Mouse (Mus musculus) lung, embryonic 16.5 days (tissue): ENCODE data around the gene Zcchc2. TPM values are rescaled to one million over a fixed set of nuclear protein-coding genes. Genes with fewer than 3 reads are reported as not detected.

Experiments
- ATAC-seq: fragments of 200-750 bp; cut with Nextera tagmentation; 2 replicates; pipeline ENCODE4 v1.8.0; 2017; ENCODE audit warnings: low read depth, mild to moderate bottlenecking, moderate library complexity
- H3K27ac ChIP-seq: fragments of 300-500 bp; sonication (generic); 2 replicates; pipeline ENCODE4 v1.5.1; 2014; ENCODE audit warnings: mild to moderate bottlenecking, control low read depth, low read length
- H3K27me3 ChIP-seq: fragments of 300-500 bp; sonication (generic); 2 replicates; pipeline ENCODE4 v1.6.1; 2014; ENCODE audit warnings: low read depth, low read length, mixed read lengths; ENCODE audit not compliant: control insufficient read depth, insufficient read depth
- H3K36me3 ChIP-seq: fragments of 300-500 bp; sonication (generic); 2 replicates; pipeline ENCODE4 v1.6.1; 2014; ENCODE audit warnings: low read length; ENCODE audit not compliant: control insufficient read depth, insufficient read depth
- H3K4me1 ChIP-seq: fragments of 300-500 bp; sonication (generic); replicated peaks from 2 replicates; pipeline ENCODE4 v1.6.1; 2014; ENCODE audit warnings: low read length, mixed read lengths; ENCODE audit not compliant: control insufficient read depth, insufficient read depth
- H3K4me2 ChIP-seq: fragments of 300-500 bp; sonication (generic); 2 replicates; pipeline ENCODE4 v1.6.1; 2014; ENCODE audit warnings: low read depth, low read length, control low read depth
- H3K4me3 ChIP-seq: fragments of 300-500 bp; sonication (generic); 2 replicates; pipeline ENCODE4 v1.5.1; 2014; ENCODE audit warnings: mild to moderate bottlenecking, low read length, control low read depth
- H3K9ac ChIP-seq: fragments of 300-500 bp; sonication (generic); 2 replicates; pipeline ENCODE4 v1.6.1; 2014; ENCODE audit warnings: low read length, control low read depth
- H3K9me3 ChIP-seq: fragments of 300-500 bp; sonication (generic); 2 replicates; pipeline ENCODE4 v1.6.1; 2016; ENCODE audit warnings: low read length; ENCODE audit not compliant: control insufficient read depth
- WGBS: fragments of 180-500 bp; shearing (Covaris S2); extraction: QIAGEN DNeasy Blood & Tissue Kit; methylation state at CpG from one replicate; pipeline ENCODE4 v1.1.7; 2014; 5-methylcytosine and 5-hydroxymethylcytosine counted together
- polyA plus RNA-seq: library from polyadenylated mRNA; unstranded; fragments of >200 nt; fragmentation: Nextera tagmentation; extraction: Ambion mirVana; gene quantifications from 2 replicates; pipeline ENCODE4 v1.2.1, GENCODE M21; 2015

Zcchc2 gene
- polyA plus RNA-seq, 1 experiment from 2014 or later, result 2.3 TPM

GRCm38 (mm10) chr1:106022998-106023397, 32.8 kb downstream of the Zcchc2 start:
- H3K4me2 ChIP-seq, result no peak overlapping the region
- 54% methylated on average over 1 of the region's 1 CpGs for WGBS
- H3K9ac ChIP-seq, result no peak overlapping the region
- ATAC-seq, result no peak
- H3K36me3 ChIP-seq, result peaks cover 29% of the 10 kb centered on the region
- H3K27ac ChIP-seq, result no peak overlapping the region
- no peak overlapping the region for H3K4me3 ChIP-seq
- H3K4me1 ChIP-seq, result no peaks in the 10 kb centered on the region
- H3K9me3 ChIP-seq, result no peaks in the 10 kb centered on the region
- H3K27me3 ChIP-seq, result no peaks in the 10 kb centered on the region

- H3K9ac ChIP-seq, result no peak overlapping the region
- H3K27me3 ChIP-seq, result no peaks in the 10 kb centered on the region
- 93% methylated on average over 2 of the region's 2 CpGs for WGBS
- H3K27ac ChIP-seq, result no peak overlapping the region
- H3K4me2 ChIP-seq, result no peak overlapping the region
- H3K36me3 ChIP-seq, result peaks cover 29% of the 10 kb centered on the region
- no peak overlapping the region for H3K4me3 ChIP-seq
- ATAC-seq, result no peak
- H3K4me1 ChIP-seq, result no peaks in the 10 kb centered on the region
- H3K9me3 ChIP-seq, result no peaks in the 10 kb centered on the region
These were observed 34.0 kb downstream of the Zcchc2 start for GRCm38 (mm10) chr1:106024254-106024653.

GRCm38 (mm10) chr1:106024778-106025177, 34.6 kb downstream of the Zcchc2 start:
- no peaks in the 10 kb centered on the region for H3K9me3 ChIP-seq
- no peak overlapping the region for H3K4me3 ChIP-seq
- H3K27me3 ChIP-seq, result no peaks in the 10 kb centered on the region
- H3K9ac ChIP-seq, result no peak overlapping the region
- no peak overlapping the region for H3K4me2 ChIP-seq
- ATAC-seq, result no peak
- peaks cover 30% of the 10 kb centered on the region for H3K36me3 ChIP-seq
- 93% methylated on average over 3 of the region's 3 CpGs for WGBS
- H3K4me1 ChIP-seq, result no peaks in the 10 kb centered on the region
- H3K27ac ChIP-seq, result no peak overlapping the region

GRCm38 (mm10) chr1:106029769-106030168, 39.6 kb downstream of the Zcchc2 start:
- Histone ChIP-seq H3K9me3 (no peaks in the 10 kb centered on the region), H3K4me2 (no peak overlapping the region), H3K27me3 (no peaks in the 10 kb centered on the region), H3K4me3 (no peak overlapping the region), H3K27ac (no peak overlapping the region), H3K36me3 (peaks cover 20% of the 10 kb centered on the region), H3K4me1 (no peaks in the 10 kb centered on the region), H3K9ac (no peak overlapping the region)
- no peak for ATAC-seq
- WGBS, result 93% methylated on average over 15 of the region's 15 CpGs

- no peaks in the 10 kb centered on the region for H3K4me1 ChIP-seq
- no peak for ATAC-seq
- no peaks in the 10 kb centered on the region for H3K9me3 ChIP-seq
- no peak overlapping the region for H3K9ac ChIP-seq
- no peak overlapping the region for H3K27ac ChIP-seq
- H3K36me3 ChIP-seq, result peaks cover 20% of the 10 kb centered on the region
- WGBS, result 89% methylated on average over 10 of the region's 10 CpGs
- H3K4me2 ChIP-seq, result no peak overlapping the region
- H3K27me3 ChIP-seq, result no peaks in the 10 kb centered on the region
- no peak overlapping the region for H3K4me3 ChIP-seq
These were observed 40.1 kb downstream of the Zcchc2 start for GRCm38 (mm10) chr1:106030331-106030730.

- no peaks in the 10 kb centered on the region for H3K9me3 ChIP-seq
- ATAC-seq, result no peak
- no peak overlapping the region for H3K27ac ChIP-seq
- no peaks in the 10 kb centered on the region for H3K27me3 ChIP-seq
- H3K4me1 ChIP-seq, result no peaks in the 10 kb centered on the region
- WGBS, result 95% methylated on average over 2 of the region's 2 CpGs
- peaks cover 20% of the 10 kb centered on the region for H3K36me3 ChIP-seq
- no peak overlapping the region for H3K4me3 ChIP-seq
- no peak overlapping the region for H3K4me2 ChIP-seq
- H3K9ac ChIP-seq, result no peak overlapping the region
These were observed 40.7 kb downstream of the Zcchc2 start for GRCm38 (mm10) chr1:106030886-106031285.

GRCm38 (mm10) chr1:106031908-106032307, 41.7 kb downstream of the Zcchc2 start:
- WGBS, result 44% methylated on average over 6 of the region's 6 CpGs
- no peaks in the 10 kb centered on the region for H3K9me3 ChIP-seq
- no peak for ATAC-seq
- no peak overlapping the region for H3K27ac ChIP-seq
- no peak overlapping the region for H3K4me2 ChIP-seq
- no peaks in the 10 kb centered on the region for H3K4me1 ChIP-seq
- no peaks in the 10 kb centered on the region for H3K27me3 ChIP-seq
- no peak overlapping the region for H3K4me3 ChIP-seq
- H3K9ac ChIP-seq, result no peak overlapping the region
- H3K36me3 ChIP-seq, result peaks cover 20% of the 10 kb centered on the region

GRCm38 (mm10) chr1:106034776-106035175, 44.6 kb downstream of the Zcchc2 start:
- Histone ChIP-seq H3K27ac (no peak overlapping the region), H3K27me3 (no peaks in the 10 kb centered on the region), H3K4me2 (no peak overlapping the region), H3K36me3 (peaks cover 11% of the 10 kb centered on the region), H3K9me3 (no peaks in the 10 kb centered on the region), H3K4me1 (no peaks in the 10 kb centered on the region), H3K4me3 (no peak overlapping the region), H3K9ac (no peak overlapping the region)
- WGBS, result 67% methylated on average over 7 of the region's 7 CpGs
- ATAC-seq, result no peak

GRCm38 (mm10) chr1:106036861-106037599, 46.8 kb downstream of the Zcchc2 start:
- H3K4me3 ChIP-seq, result no peak overlapping the region
- H3K27me3 ChIP-seq, result no peaks in the 10 kb centered on the region
- no peaks in the 10 kb centered on the region for H3K36me3 ChIP-seq
- H3K9me3 ChIP-seq, result no peaks in the 10 kb centered on the region
- ATAC-seq, result peak; percentile 62
- H3K27ac ChIP-seq, result no peak overlapping the region
- no peak overlapping the region for H3K4me2 ChIP-seq
- H3K9ac ChIP-seq, result no peak overlapping the region
- H3K4me1 ChIP-seq, result no peaks in the 10 kb centered on the region
- WGBS, result 59% methylated on average over 19 of the region's 19 CpGs
